Mouse (Mus musculus): ENCODE results near the gene Mmp17.

DNA sequence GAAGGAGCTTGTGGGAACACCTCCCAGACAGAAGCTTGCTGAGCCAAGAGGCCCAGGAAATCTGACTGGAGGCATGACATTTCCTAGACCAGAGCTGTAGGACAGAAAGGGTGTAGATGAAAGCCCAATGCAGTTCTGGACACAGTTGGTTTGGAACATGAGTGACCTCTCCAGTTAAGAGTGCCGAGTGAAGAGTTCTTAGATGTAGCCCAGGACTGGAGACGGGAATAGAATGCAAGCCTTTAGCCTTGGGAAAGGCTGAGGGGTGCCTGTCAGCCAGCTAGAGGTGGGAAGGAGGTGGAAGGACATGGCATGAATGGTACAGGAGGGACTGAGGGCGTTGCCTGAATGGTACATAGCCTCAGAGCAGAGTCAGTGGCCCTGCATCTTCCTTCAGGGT is 48.5 kb upstream of the Mmp17 start:
- TF ChIP-seq CTCF (IDR thresholded peaks at IDR 0.05; ENCODE audit: extremely low read depth, insufficient read length, insufficient replicate concordance, low read depth, low read length) (no peak), POLR2A (IDR thresholded peaks at IDR 0.05; ENCODE audit: low read depth, low read length) (no peak)

Data from small intestine, adult 2 months (tissue).